Mouse (Mus musculus) forebrain, embryonic 13.5 days (tissue): ENCODE data around the gene Irf8. TPM values are rescaled to one million over a fixed set of nuclear protein-coding genes. Genes with fewer than 3 reads are reported as not detected.
A peak's percentile ranks its signal among the peaks of the same experiment; 100 is the strongest.

Source experiments
- ATAC-seq: fragments of 200-750 bp; cut with Nextera tagmentation; 2 replicates; pipeline ENCODE4 v1.8.0; 2017
- H3K27ac ChIP-seq: fragments of 300-500 bp; sonication (generic); 2 replicates; pipeline ENCODE4 v1.5.1; 2015; ENCODE audit warnings: inconsistent platforms, mild to moderate bottlenecking, moderate library complexity
- H3K27me3 ChIP-seq: fragments of 300-500 bp; sonication (generic); 2 replicates; pipeline ENCODE4 v1.6.1; 2015; ENCODE audit warnings: mild to moderate bottlenecking, inconsistent platforms
- H3K36me3 ChIP-seq: fragments of 300-500 bp; sonication (generic); 2 replicates; pipeline ENCODE4 v1.6.1; 2015; ENCODE audit warnings: mild to moderate bottlenecking, inconsistent platforms; ENCODE audit not compliant: poor library complexity, severe bottlenecking
- H3K4me1 ChIP-seq: fragments of 300-500 bp; sonication (generic); 2 replicates; pipeline ENCODE4 v1.6.1; 2015; ENCODE audit warnings: inconsistent platforms
- H3K4me2 ChIP-seq: fragments of 300-500 bp; sonication (generic); 2 replicates; pipeline ENCODE4 v1.6.1; 2015; ENCODE audit warnings: inconsistent platforms, mild to moderate bottlenecking, moderate library complexity
- H3K4me3 ChIP-seq: fragments of 300-500 bp; sonication (generic); 2 replicates; pipeline ENCODE4 v1.5.1; 2015; ENCODE audit warnings: mild to moderate bottlenecking, inconsistent platforms
- H3K9ac ChIP-seq: fragments of 300-500 bp; sonication (generic); 2 replicates; pipeline ENCODE4 v1.6.1; 2015; ENCODE audit warnings: mild to moderate bottlenecking, inconsistent platforms
- H3K9me3 ChIP-seq: fragments of 300-500 bp; sonication (generic); replicated peaks from 2 replicates; pipeline ENCODE4 v1.6.1; 2016; ENCODE audit warnings: inconsistent platforms
- WGBS: fragments of 180-500 bp; shearing (Covaris S2); methylation state at CpG from one replicate; pipeline ENCODE4 v1.1.7; 2015; 5-methylcytosine and 5-hydroxymethylcytosine counted together
- polyA plus RNA-seq: library from polyadenylated mRNA; unstranded; fragments of >200 nt; fragmentation: Nextera tagmentation; extraction: Ambion mirVana; gene quantifications from 2 replicates; pipeline ENCODE4 v1.2.1, GENCODE M21; 2015

The Irf8 gene
- 2.7 TPM in 2 replicates for polyA plus RNA-seq

- peak within 1 kb of the TSS; percentile 91 for H3K4me2 ChIP-seq
- H3K36me3 ChIP-seq, result no peaks in the 10 kb centered on the region
- H3K4me3 ChIP-seq, result peak within 1 kb of the TSS; percentile 48
- no peaks in the 10 kb centered on the region for H3K9me3 ChIP-seq
- H3K27ac ChIP-seq, result no peak within 1 kb of the TSS
- under 1% methylated on average over 50 of the region's 62 CpGs for WGBS
- peaks cover 12% of the 10 kb centered on the region for H3K4me1 ChIP-seq
- peak within 1 kb of the TSS; percentile 64 for H3K9ac ChIP-seq
- peaks cover 64% of the 10 kb centered on the region for H3K27me3 ChIP-seq
- peak; percentile 93 for ATAC-seq
These were observed at the start of gene Irf8 for GRCm38 (mm10) chr8:120735770-120736481. TSS of gene Irf8 (plus strand) at chr8:120736358.

- ATAC-seq, result no peak
- H3K4me2 ChIP-seq, result no peak overlapping the region
- H3K36me3 ChIP-seq, result no peaks in the 10 kb centered on the region
- 85% methylated on average over 5 of the region's 5 CpGs for WGBS
- peaks cover 3% of the 10 kb centered on the region; the same call in 1 of the 2 replicates for H3K27me3 ChIP-seq
- no peaks in the 10 kb centered on the region for H3K4me1 ChIP-seq
- no peak overlapping the region for H3K27ac ChIP-seq
- H3K9me3 ChIP-seq, result no peaks in the 10 kb centered on the region
- H3K4me3 ChIP-seq, result no peak overlapping the region
- H3K9ac ChIP-seq, result no peak overlapping the region
These were observed 49.6 kb upstream of the Irf8 start for GRCm38 (mm10) chr8:120686576-120686975.

- peaks cover 3% of the 10 kb centered on the region; the same call in 1 of the 2 replicates for H3K27me3 ChIP-seq
- no peaks in the 10 kb centered on the region for H3K4me1 ChIP-seq
- H3K27ac ChIP-seq, result no peak overlapping the region
- H3K9ac ChIP-seq, result no peak overlapping the region
- 80% methylated on average over 8 of the region's 8 CpGs for WGBS
- no peak for ATAC-seq
- no peak overlapping the region for H3K4me3 ChIP-seq
- no peaks in the 10 kb centered on the region for H3K9me3 ChIP-seq
- no peaks in the 10 kb centered on the region for H3K36me3 ChIP-seq
- no peak overlapping the region for H3K4me2 ChIP-seq
These were observed 48.4 kb upstream of the Irf8 start for GRCm38 (mm10) chr8:120687786-120688185.

- H3K36me3 ChIP-seq, result no peaks in the 10 kb centered on the region
- no peak overlapping the region for H3K4me3 ChIP-seq
- WGBS, result 91% methylated on average over 7 of the region's 7 CpGs
- H3K4me1 ChIP-seq, result no peaks in the 10 kb centered on the region
- no peak overlapping the region for H3K9ac ChIP-seq
- no peak for ATAC-seq
- no peak overlapping the region for H3K27ac ChIP-seq
- no peak overlapping the region for H3K4me2 ChIP-seq
- peaks cover 3% of the 10 kb centered on the region; the same call in 1 of the 2 replicates for H3K27me3 ChIP-seq
- H3K9me3 ChIP-seq, result no peaks in the 10 kb centered on the region
These were observed 47.6 kb upstream of the Irf8 start for GRCm38 (mm10) chr8:120688511-120688910.

GRCm38 (mm10) chr8:120692934-120693333, 43.2 kb upstream of the Irf8 start:
- no peak for ATAC-seq
- H3K4me1 ChIP-seq, result peaks cover 4% of the 10 kb centered on the region; the same call in 1 of the 2 replicates
- H3K36me3 ChIP-seq, result no peaks in the 10 kb centered on the region
- H3K9ac ChIP-seq, result no peak overlapping the region
- H3K4me3 ChIP-seq, result no peak overlapping the region
- no peaks in the 10 kb centered on the region for H3K9me3 ChIP-seq
- H3K4me2 ChIP-seq, result no peak overlapping the region
- WGBS, result 80% methylated on average over 4 of the region's 4 CpGs
- no peak overlapping the region for H3K27ac ChIP-seq
- no peaks in the 10 kb centered on the region; the same call in 1 of the 2 replicates for H3K27me3 ChIP-seq

- Histone ChIP-seq H3K4me2 (no peak overlapping the region), H3K9ac (no peak overlapping the region), H3K4me1 (peaks cover 4% of the 10 kb centered on the region; the same call in 1 of the 2 replicates), H3K27me3 (no peaks in the 10 kb centered on the region; the same call in 1 of the 2 replicates), H3K4me3 (no peak overlapping the region), H3K36me3 (no peaks in the 10 kb centered on the region), H3K27ac (no peak overlapping the region), H3K9me3 (no peaks in the 10 kb centered on the region)
- ATAC-seq, result no peak
- 57% methylated on average over 22 of the region's 22 CpGs for WGBS
These were observed 42.2 kb upstream of the Irf8 start for GRCm38 (mm10) chr8:120693861-120694493.

GRCm38 (mm10) chr8:120696401-120697153, 39.6 kb upstream of the Irf8 start:
- ATAC-seq, result no peak
- Histone ChIP-seq H3K27me3 (no peaks in the 10 kb centered on the region), H3K9me3 (no peaks in the 10 kb centered on the region), H3K9ac (no peak overlapping the region), H3K36me3 (no peaks in the 10 kb centered on the region), H3K4me2 (no peak overlapping the region), H3K27ac (no peak overlapping the region), H3K4me3 (no peak overlapping the region), H3K4me1 (peaks cover 4% of the 10 kb centered on the region; the same call in 1 of the 2 replicates)
- 73% methylated on average over 13 of the region's 13 CpGs for WGBS

- H3K27ac ChIP-seq, result no peak overlapping the region
These were observed 38.8 kb upstream of the Irf8 start for GRCm38 (mm10) chr8:120697154-120697978.

GRCm38 (mm10) chr8:120697979-120698272, 38.2 kb upstream of the Irf8 start:
- no peak overlapping the region for H3K9ac ChIP-seq
- H3K4me3 ChIP-seq, result no peak overlapping the region
- no peaks in the 10 kb centered on the region for H3K27me3 ChIP-seq
- H3K27ac ChIP-seq, result no peak overlapping the region
- H3K4me1 ChIP-seq, result peaks cover 4% of the 10 kb centered on the region; the same call in 1 of the 2 replicates
- H3K36me3 ChIP-seq, result no peaks in the 10 kb centered on the region
- H3K9me3 ChIP-seq, result no peaks in the 10 kb centered on the region
- H3K4me2 ChIP-seq, result no peak overlapping the region
- no peak for ATAC-seq

More at GRCm38 (mm10) chr8:120697154-120697978, 38.8 kb upstream of the Irf8 start:
- no peak for ATAC-seq
- Histone ChIP-seq H3K9ac (no peak overlapping the region), H3K4me3 (no peak overlapping the region), H3K27me3 (no peaks in the 10 kb centered on the region), H3K9me3 (no peaks in the 10 kb centered on the region), H3K4me2 (no peak overlapping the region), H3K4me1 (peaks cover 4% of the 10 kb centered on the region; the same call in 1 of the 2 replicates), H3K36me3 (no peaks in the 10 kb centered on the region)
- 81% methylated on average over 17 of the region's 17 CpGs for WGBS

GRCm38 (mm10) chr8:120698426-120698825, 37.7 kb upstream of the Irf8 start:
- H3K27ac ChIP-seq, result no peak overlapping the region
- H3K9me3 ChIP-seq, result no peaks in the 10 kb centered on the region
- no peaks in the 10 kb centered on the region for H3K27me3 ChIP-seq
- H3K4me3 ChIP-seq, result no peak overlapping the region
- H3K4me1 ChIP-seq, result peaks cover 4% of the 10 kb centered on the region; the same call in 1 of the 2 replicates
- no peak overlapping the region for H3K9ac ChIP-seq
- 90% methylated on average over 7 of the region's 7 CpGs for WGBS
- no peaks in the 10 kb centered on the region for H3K36me3 ChIP-seq
- no peak for ATAC-seq
- no peak overlapping the region for H3K4me2 ChIP-seq

- no peak overlapping the region for H3K4me2 ChIP-seq
- no peak overlapping the region for H3K27ac ChIP-seq
- 87% methylated on average over 6 of the region's 6 CpGs for WGBS
- H3K4me3 ChIP-seq, result no peak overlapping the region
- ATAC-seq, result no peak
- H3K4me1 ChIP-seq, result peaks cover 4% of the 10 kb centered on the region; the same call in 1 of the 2 replicates
- no peak overlapping the region for H3K9ac ChIP-seq
- no peaks in the 10 kb centered on the region for H3K27me3 ChIP-seq
- no peaks in the 10 kb centered on the region for H3K9me3 ChIP-seq
- no peaks in the 10 kb centered on the region for H3K36me3 ChIP-seq
These were observed 37.1 kb upstream of the Irf8 start for GRCm38 (mm10) chr8:120699079-120699478.
